Mouse (Mus musculus): Measurements from ENCODE around the gene Cap1. TPM values are rescaled to one million over a fixed set of nuclear protein-coding genes. Genes with fewer than 3 reads are reported as not detected.

Cap1 gene
- 322 TPM for total RNA-seq (2023)

DNA sequence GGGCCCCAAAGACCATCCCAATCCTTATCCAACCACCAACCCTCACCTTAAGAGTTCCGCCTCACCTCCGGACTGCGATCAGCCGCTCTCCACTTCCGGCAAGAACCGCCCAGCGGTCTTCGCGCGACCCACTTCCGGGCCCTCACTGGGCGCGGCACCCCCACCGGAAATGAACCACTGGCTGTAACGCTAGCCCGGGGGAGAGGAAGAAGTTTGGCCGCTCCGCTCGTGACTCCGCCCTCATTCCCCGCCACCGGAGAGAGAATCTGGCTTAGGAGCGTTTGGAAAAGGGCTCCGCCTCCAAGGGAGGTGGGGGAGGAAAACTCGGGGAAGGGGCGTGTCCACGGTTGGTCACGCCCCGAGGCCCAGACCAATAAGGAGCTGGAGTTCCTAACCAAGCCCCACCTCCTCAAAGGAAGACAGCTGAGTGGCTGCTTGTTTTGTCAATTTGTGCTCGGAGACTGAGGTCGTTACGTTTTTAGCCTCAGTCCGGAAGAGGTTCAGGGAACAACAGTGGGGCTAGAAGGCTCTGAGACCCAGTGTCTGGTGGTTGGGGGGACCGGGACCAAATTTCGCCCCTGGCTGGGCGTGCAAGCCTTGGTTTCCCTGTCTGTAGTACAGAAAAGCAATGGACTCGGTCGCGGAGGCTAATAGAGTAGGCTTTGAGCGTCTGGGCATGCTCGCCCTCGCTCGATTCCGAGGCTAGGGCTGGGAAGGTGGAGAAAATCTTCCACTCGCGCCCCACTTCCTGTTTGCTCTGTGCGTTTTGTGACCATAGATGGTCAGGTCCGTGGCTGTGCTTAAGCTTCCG, at the start of gene Cap1:
TSS of gene Cap1 (minus strand) at position 289 of the 811 bp plus-strand sequence.

DNA sequence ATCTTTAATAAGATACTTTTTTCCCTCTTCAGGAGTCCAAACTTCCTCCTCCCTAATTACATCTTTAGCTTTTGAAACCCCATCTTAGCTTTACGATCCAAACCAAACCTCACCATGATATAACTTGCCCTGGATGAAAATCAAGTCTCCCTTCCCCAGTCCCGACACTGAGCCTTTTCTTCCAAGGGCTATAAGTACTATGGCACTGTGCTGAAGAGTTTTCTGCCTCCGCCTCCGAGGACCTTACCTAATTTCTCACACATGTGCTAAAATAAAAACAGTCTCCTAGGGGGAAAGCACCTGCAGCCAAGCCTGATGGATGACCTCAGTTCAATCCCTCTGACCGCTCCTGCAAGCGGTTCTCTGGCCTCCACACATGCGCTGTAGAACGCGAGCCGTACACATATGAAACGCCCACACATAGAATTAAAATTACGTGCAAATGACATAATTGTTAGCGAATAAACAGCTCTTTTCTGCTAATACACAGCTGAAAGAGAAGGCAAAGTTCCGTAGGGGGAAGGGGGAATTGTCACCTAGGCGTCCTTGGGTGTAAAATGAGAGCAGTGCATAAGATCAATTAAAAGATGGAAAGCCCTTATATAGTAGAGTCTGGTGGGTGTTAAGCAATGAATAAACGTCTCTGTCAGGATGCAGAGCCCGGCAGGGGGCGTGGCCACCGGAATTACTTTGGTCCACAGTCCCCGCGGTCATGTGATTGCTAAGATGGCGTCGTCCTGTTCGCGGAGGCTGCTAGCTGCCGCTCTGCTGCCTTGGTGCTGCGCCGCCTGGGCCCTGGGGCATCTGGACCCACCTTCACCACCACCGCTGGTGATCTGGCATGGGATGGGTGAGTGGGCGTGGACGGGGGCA, 50.1 kb downstream of the Cap1 start, which contains the start of gene Ppt1:
TSS of gene Ppt1 (plus strand) at position 713 of the 873 bp plus-strand sequence.

Other genes starting within 250 kb of the Cap1 start
- not detected for gene 9530002B09Rik, start 196.8 kb downstream of the Cap1 start, total RNA-seq (2023)
- gene Ppt1, start 49.8 kb downstream of the Cap1 start, total RNA-seq (2023), result 39.9 TPM
- gene Mfsd2a, start 75.1 kb upstream of the Cap1 start, total RNA-seq (2023), result 1.6 TPM
- 0.53 TPM for gene Mycl, start 109.6 kb upstream of the Cap1 start, total RNA-seq (2023)
- 15.3 TPM for gene Trit1, start 130.5 kb upstream of the Cap1 start, total RNA-seq (2023)
- gene Bmp8b, start 219.1 kb upstream of the Cap1 start, total RNA-seq (2023), result not detected
- gene Oxct2b, start 230.2 kb upstream of the Cap1 start, total RNA-seq (2023), result not detected

Data from CD4-positive naive resting alpha-beta T cell, adult 76 days (primary cell).